Mouse (Mus musculus) 3T3-L1 (cell line): ENCODE results near the gene Asxl2.

Experiments
- DNase-seq: peaks from one replicate; pipeline ENCODE4 v3.0.0-alpha.2; 2015; ENCODE audit warnings: low read depth, low spot score

Gene Asxl2

GRCm38 (mm10) chr12:3546121-3546658 is 119.5 kb downstream of the Asxl2 start:
- no peak for DNase-seq

GRCm38 (mm10) chr12:3546781-3547180 is 120.1 kb downstream of the Asxl2 start:
- no peak for DNase-seq

- DNase-seq: no peak
Measured at GRCm38 (mm10) chr12:3547506-3547905, 120.8 kb downstream of the Asxl2 start.

GRCm38 (mm10) chr12:3547911-3548310 is 121.3 kb downstream of the Asxl2 start:
- no peak for DNase-seq

GRCm38 (mm10) chr12:3548582-3549211 is 122.0 kb downstream of the Asxl2 start:
- DNase-seq: no peak

GRCm38 (mm10) chr12:3550280-3550679 is 123.6 kb downstream of the Asxl2 start:
- no peak for DNase-seq
